Mouse (Mus musculus) right cerebral cortex, postnatal 14 days (tissue): ENCODE measurements around the gene Sim1.

ENCODE experiments used
- DNase-seq: peaks from one replicate; pipeline ENCODE4 v3.0.0; 2022

The Sim1 gene

DNA sequence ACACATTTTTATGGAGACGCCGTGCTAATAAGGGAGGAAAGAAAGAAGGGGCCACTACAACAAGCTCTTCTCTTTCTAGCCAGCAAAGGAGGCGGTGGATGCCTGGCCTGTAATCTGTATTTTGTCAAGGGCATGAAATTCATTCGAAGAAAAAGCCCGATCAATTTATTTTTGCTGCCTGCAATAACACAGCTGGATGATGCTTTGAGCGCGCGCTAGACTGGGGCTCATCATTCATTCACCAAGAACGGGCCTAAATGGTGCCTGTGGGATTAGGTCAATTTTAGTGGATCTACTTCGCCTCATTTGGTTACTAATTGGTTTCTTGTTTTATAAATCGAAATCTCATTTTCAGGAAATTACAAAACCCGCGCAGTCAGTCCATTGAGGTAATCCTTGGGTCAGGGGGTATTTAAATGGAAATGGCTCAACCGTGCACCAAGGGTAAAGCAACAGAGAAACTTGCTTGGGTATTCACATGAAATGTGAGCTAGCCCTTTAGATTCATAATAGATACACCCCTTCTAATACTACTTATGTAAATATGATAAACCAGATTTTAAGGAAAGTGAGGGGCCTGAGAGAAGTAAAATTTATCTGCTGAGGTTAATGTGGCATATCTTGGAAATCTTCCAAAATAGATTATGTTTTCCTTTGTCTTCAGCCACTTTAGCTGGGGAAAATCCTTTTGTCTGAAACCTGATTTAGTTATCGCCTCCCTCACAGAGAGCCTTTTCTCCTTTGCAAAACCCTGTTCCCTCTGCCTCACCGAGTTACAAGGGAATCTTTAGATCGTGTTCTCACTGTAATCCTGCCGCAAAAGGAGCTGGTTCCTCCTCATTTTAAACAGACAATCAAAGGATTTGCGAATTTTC is 7.3 kb downstream of the Sim1 start:
- no peak for DNase-seq

- no peak for DNase-seq
Observed at GRCm38 (mm10) chr10:50902741-50903715, 8.5 kb downstream of the Sim1 start.

- DNase-seq: no peak
Observed at GRCm38 (mm10) chr10:50903846-50904763, 9.6 kb downstream of the Sim1 start.

DNA sequence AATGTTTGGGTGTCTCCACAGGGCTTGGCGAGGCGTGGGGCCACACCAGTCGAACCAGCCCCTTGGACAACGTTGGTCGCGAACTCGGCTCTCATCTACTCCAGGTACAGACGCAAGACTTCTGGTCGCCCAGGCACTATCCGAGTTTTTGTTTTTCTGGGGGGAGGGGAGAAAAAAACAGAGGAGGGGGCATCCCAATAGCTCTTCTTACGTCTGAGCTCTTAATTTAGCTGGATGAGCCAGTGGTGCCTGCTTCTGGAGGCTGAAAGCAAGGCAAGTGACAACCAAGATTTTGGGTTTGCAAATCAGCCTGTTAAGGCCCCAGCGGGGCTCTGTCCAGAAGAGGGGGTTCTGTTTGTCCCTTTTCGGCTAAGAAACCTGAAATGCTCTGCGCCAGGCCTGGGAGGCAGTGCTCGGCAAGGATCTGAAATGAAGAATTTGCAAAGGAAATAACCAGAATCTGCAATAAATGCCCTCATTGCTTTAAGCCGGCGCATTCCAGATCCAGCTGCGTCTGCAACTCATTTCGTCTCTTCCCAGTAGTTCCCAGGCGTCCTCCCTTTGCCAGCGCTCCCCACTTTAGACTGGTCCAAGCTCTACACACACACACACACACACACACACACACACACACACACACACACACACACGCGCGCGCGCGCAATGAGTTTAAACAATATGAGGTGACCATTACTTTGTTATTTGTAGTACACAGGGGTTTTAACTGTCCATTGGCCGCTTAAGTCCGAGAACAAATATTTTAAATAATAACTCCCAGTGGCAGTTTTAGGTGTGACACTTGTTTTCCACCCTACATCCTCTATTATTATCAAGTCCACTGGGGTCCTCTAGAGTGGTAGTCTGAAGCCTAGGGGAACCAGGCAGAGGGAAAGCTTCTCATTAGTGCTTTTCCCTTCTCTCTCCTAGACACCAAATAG is 10.5 kb downstream of the Sim1 start:
- DNase-seq: no peak

DNA sequence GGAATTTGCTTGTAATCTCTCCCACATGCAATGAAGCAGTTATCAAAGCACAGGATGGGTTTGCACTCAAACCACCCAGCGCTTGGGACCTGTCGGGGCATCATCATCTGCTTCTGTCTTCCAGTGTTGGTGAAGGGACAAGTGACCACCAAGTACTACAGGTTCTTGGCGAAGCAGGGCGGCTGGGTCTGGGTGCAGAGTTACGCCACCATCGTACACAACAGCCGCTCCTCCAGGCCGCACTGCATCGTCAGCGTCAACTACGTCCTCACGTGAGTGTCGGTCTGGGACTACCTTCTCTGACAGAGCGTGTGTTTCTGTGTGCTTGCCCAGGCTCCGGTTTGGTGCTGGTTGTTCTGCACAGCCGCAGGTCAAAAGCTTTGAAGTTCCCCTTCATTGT is 15.8 kb downstream of the Sim1 start:
- no peak for DNase-seq

GRCm38 (mm10) chr10:50910861-50911410 is 16.4 kb downstream of the Sim1 start:
- DNase-seq: no peak

DNA sequence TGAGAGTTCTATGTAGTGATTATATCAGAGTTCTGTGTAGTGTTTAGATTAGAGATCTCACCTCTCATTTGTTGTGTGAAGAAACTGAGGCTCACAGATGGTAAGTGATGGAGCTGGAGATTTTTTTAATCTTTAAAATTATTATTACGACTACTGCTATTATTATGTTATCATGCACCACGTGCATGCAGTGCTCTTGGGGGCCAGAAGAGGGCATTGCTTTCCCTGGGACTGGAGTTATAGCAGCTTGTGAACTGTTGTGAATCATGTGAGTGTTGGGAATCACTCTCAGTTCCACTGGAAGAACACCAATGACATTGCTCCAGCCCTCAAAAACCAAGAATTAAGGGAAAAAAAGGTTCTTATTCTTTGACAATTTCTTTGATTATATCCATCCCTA is 21.1 kb downstream of the Sim1 start:
- no peak for DNase-seq

GRCm38 (mm10) chr10:50929281-50929680 is 34.7 kb downstream of the Sim1 start:
- no peak for DNase-seq

GRCm38 (mm10) chr10:50935673-50936072 is 41.1 kb downstream of the Sim1 start:
- DNase-seq: no peak

GRCm38 (mm10) chr10:50973625-50974024 is 79.1 kb downstream of the Sim1 start:
- no peak for DNase-seq

GRCm38 (mm10) chr10:50981849-50982248 is 87.3 kb downstream of the Sim1 start:
- no peak for DNase-seq

- no peak for DNase-seq
Observed at GRCm38 (mm10) chr10:50983620-50984019, 89.1 kb downstream of the Sim1 start.

- no peak for DNase-seq
Observed at GRCm38 (mm10) chr10:51007798-51008197, 113.2 kb downstream of the Sim1 start.

GRCm38 (mm10) chr10:51011391-51012150 is 117.0 kb downstream of the Sim1 start:
- DNase-seq: no peak

GRCm38 (mm10) chr10:51014901-51015300 is 120.3 kb downstream of the Sim1 start:
- DNase-seq: no peak

GRCm38 (mm10) chr10:51015362-51015761 is 120.8 kb downstream of the Sim1 start:
- no peak for DNase-seq

DNA sequence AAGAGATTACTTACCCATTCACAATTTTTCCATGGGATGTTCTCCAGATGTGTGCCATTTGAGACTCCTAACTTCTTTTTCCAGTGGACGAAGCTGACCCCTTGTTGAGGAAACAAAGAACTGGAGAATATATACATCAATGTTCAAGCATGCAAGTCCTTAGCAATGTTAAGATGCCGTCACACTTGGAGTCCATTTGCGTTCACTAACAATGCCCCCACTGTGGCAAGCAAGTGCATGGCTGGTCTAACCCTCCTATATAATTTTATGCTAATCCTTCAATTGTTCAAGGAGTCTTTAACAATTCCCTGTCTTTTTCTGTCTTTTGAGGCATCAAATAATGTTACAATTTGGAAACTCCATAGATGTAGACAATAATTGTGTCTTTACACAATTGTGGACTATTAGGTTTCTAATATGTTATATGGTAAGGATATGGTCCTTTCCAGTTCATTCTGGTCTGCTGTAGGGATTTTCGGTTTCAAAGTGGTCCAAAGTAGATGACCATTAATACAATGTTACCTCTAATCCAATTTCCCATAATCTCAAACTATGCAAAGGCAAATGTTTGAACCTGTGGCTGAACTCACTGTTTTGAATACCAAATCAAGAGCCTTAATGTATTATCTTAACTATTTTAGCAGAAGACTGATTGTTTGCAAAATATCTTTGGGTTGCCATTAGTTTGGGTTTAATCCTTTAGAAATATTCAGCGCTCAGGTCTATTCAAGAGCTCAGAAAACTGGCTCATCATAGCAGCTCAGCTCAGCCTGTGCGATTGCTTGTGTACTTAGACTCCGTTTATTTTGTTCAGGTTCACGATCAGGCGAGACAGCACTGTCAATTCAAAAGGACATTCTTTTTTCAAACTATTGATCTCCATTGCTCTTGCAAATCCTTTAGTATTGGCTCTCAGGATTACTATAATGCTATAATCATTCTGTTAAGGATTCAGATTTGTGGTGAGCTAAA is 129.0 kb downstream of the Sim1 start:
- no peak for DNase-seq
